Mouse (Mus musculus) hindbrain, postnatal 0 days (tissue): ENCODE results near the gene Anpep. TPM values are rescaled to one million over a fixed set of nuclear protein-coding genes. Genes with fewer than 3 reads are reported as not detected.

Experiments used
- ATAC-seq: fragments of 200-750 bp; cut with Nextera tagmentation; 2 replicates; pipeline ENCODE4 v1.8.0; 2017; ENCODE audit warnings: mild to moderate bottlenecking, moderate TSS enrichment, moderate library complexity
- DNase-seq: peaks from one replicate; pipeline ENCODE4 v3.0.0-alpha.2; 2015; ENCODE audit warnings: low spot score
- H3K27ac ChIP-seq: fragments of 300-500 bp; sonication (generic); 2 replicates; pipeline ENCODE4 v1.5.1; 2014; ENCODE audit warnings: mild to moderate bottlenecking
- H3K27me3 ChIP-seq: fragments of 300-500 bp; sonication (generic); 2 replicates; pipeline ENCODE4 v1.6.1; 2014; ENCODE audit warnings: low read length, mixed read lengths; ENCODE audit not compliant: insufficient read depth
- H3K36me3 ChIP-seq: fragments of 300-500 bp; sonication (generic); 2 replicates; pipeline ENCODE4 v1.6.1; 2014; ENCODE audit warnings: low read length, mixed read lengths; ENCODE audit not compliant: insufficient read depth
- H3K4me1 ChIP-seq: fragments of 300-500 bp; sonication (generic); 2 replicates; pipeline ENCODE4 v1.6.1; 2014; ENCODE audit warnings: antibody characterized with exemption, low read length, mixed read lengths; ENCODE audit not compliant: insufficient read depth
- H3K4me2 ChIP-seq: fragments of 300-500 bp; sonication (generic); 2 replicates; pipeline ENCODE4 v1.6.1; 2014; ENCODE audit warnings: low read depth, mild to moderate bottlenecking, low read length, moderate library complexity, mixed read lengths
- H3K4me3 ChIP-seq: fragments of 300-500 bp; sonication (generic); 2 replicates; pipeline ENCODE4 v1.5.1; 2014; ENCODE audit warnings: low read length
- H3K9ac ChIP-seq: fragments of 300-500 bp; sonication (generic); replicated peaks from 2 replicates; pipeline ENCODE4 v1.6.1; 2014; ENCODE audit warnings: mild to moderate bottlenecking, low read length, moderate library complexity, mixed read lengths
- H3K9me3 ChIP-seq: fragments of 300-500 bp; sonication (generic); 2 replicates; pipeline ENCODE4 v1.6.1; 2016; ENCODE audit warnings: low read length, mixed read lengths
- CTCF ChIP-seq: IDR thresholded peaks from 2 replicates; pipeline ENCODE4 v1.5.1; 2016; ENCODE audit warnings: antibody characterized with exemption, control low read depth, low read depth
- WGBS: fragments of 180-500 bp; shearing (Covaris S2); extraction: QIAGEN DNeasy Blood & Tissue Kit; methylation state at CpG from one replicate; pipeline ENCODE4 v1.1.7; 2014; 5-methylcytosine and 5-hydroxymethylcytosine counted together
- polyA plus RNA-seq: library from polyadenylated mRNA; unstranded; fragments of >200 nt; fragmentation: Nextera tagmentation; extraction: Ambion mirVana; gene quantifications from 2 replicates; pipeline ENCODE4 v1.2.1, GENCODE M21; 2015
- total RNA-seq: library from RNA; depleted of rRNA; stranded (reverse); fragments of >200 nt; gene quantifications from 2 replicates; pipeline ENCODE4 v1.2.3, GENCODE M21; 2014

The Anpep gene
- total and polyA plus RNA-seq, 2 experiments from 2014 or later, result 3.7 to 4.1 TPM

DNA sequence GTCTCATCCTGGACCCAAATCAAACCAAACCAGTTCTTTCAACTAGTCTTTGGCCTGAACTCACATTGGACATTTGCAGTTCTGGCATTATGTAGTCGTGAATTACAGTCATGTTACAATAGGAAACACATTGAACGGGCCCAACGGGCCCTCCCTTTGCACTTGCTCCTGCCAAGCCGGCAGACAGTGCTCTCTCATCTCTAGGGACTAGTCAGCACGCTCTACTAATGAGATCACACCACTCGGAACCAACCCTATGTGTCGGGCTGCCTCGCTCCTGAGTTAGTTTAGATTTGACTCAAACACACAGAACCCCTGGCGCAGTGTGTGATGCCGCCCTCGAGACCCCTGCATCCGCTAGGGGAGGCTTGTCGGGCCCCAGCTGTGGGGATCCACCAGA, 7.0 kb upstream of the Anpep start:
- H3K27ac ChIP-seq, result no peak overlapping the region
- no peaks in the 10 kb centered on the region for H3K4me1 ChIP-seq
- H3K4me2 ChIP-seq, result no peak overlapping the region
- no peak overlapping the region for H3K9ac ChIP-seq
- WGBS, result 67% methylated on average over 13 of the region's 13 CpGs
- H3K9me3 ChIP-seq, result no peaks in the 10 kb centered on the region
- DNase-seq (no peak), ATAC-seq (no peak)
- TF ChIP-seq CTCF, result no peak
- H3K36me3 ChIP-seq, result no peaks in the 10 kb centered on the region
- no peaks in the 10 kb centered on the region for H3K27me3 ChIP-seq
- H3K4me3 ChIP-seq, result no peak overlapping the region

DNA sequence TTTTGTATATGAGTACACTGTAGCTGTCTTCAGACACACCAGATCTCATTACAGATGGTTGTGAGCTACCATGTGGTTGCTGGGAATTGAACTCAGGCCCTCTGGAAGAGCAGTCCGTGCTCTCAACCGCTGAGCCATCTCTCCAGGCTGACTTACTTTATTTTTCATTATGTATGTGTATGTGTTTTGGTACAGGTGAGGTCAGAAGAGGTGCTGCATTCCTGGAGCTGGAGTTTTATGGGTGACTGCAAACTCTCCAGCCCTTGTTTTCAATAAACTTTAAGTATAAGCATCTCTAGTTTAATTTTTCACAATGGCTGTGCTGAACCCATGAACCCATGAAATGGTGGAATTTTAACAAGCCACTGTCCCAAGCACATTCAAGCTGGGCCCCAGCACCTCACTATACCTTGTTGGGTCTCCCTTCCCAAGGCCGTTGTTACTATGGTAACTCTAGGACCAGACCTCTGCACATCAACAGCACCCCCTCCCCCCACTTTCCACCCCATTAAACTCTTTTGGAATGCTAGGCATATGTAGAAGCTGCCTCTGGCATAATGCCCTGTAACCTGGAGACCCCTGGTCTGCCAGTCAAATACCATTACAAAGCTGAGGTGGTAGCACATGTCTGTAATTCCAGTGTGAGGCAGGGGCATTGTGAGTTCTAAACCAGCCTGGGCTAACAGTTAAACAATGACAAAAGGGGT, 5.6 kb upstream of the Anpep start:
- Histone ChIP-seq H3K9me3 (no peaks in the 10 kb centered on the region), H3K27me3 (no peaks in the 10 kb centered on the region), H3K9ac (no peak overlapping the region), H3K4me2 (no peak overlapping the region), H3K4me3 (no peak overlapping the region), H3K36me3 (no peaks in the 10 kb centered on the region), H3K27ac (no peak overlapping the region), H3K4me1 (no peaks in the 10 kb centered on the region)
- TF ChIP-seq CTCF, result no peak
- DNase-seq, result no peak
- WGBS, result 72% methylated on average over 3 of the region's 3 CpGs
- ATAC-seq, result no peak

DNA sequence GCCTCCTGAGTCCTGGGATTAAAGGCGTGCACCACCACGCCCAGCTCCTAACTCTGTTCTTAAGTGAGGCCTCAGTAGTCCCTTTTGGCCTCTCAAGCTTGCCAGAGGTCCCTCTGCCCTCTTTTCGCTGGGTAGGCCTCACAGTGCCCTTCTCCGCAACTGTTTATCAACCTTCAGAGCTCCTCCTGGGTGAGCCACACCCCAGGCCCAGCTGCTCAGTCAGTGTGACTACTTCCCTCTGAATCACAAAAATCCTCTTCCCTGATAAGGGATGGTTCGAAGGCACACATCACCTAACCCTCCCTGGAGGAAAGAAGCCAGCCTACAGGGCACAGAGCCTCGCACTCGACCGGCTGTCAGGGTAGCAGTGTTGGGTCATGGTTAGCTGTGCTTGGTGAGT, 935 bp upstream of the Anpep start:
- ATAC-seq (no peak), DNase-seq (no peak)
- 93% methylated on average over 8 of the region's 8 CpGs for WGBS
- no peaks in the 10 kb centered on the region for H3K27me3 ChIP-seq
- no peak overlapping the region for H3K27ac ChIP-seq
- no peaks in the 10 kb centered on the region for H3K9me3 ChIP-seq
- no peak overlapping the region for H3K9ac ChIP-seq
- H3K4me2 ChIP-seq, result no peak overlapping the region
- H3K36me3 ChIP-seq, result no peaks in the 10 kb centered on the region
- H3K4me1 ChIP-seq, result no peaks in the 10 kb centered on the region
- no peak for TF ChIP-seq CTCF
- H3K4me3 ChIP-seq, result no peak overlapping the region

DNA sequence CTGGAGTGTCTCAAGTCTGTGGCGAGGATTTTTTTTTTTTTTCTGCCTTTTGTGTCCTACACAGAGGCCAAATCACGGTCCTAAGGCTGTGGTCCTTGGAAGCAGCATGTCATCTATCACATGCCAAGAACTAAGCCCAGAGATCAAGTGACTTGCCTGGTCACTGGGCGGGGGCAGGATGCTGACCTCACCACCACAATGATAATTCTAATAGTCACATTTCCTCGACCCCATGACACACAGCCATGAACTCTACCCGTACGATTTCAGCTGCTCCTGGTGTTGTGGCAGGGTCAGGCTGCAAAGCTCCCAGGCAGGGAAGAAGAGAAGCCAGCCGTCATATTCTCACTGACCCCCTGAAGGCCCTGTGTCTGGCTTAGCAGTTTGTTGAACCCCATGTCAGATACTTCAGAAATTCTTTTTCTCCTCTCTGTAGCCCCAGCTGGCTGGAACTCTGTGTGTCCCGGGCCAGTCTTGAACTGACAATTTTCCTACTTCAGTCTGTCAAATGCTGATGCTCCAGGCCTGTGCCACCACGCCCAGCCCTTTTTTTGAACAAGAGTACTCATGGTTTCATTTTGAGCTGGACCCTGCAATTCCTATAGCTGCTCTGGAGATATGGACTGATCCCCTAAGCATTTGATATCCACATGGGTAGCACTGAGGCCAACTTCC, 1.8 kb downstream of the Anpep start:
- Histone ChIP-seq H3K4me1 (no peaks in the 10 kb centered on the region), H3K27ac (no peak overlapping the region), H3K9ac (no peak overlapping the region), H3K4me3 (no peak overlapping the region), H3K27me3 (no peaks in the 10 kb centered on the region), H3K4me2 (no peak overlapping the region), H3K36me3 (no peaks in the 10 kb centered on the region), H3K9me3 (no peaks in the 10 kb centered on the region)
- DNase-seq (no peak), ATAC-seq (no peak)
- WGBS, result 60% methylated on average over 9 of the region's 9 CpGs
- no peak for TF ChIP-seq CTCF

DNA sequence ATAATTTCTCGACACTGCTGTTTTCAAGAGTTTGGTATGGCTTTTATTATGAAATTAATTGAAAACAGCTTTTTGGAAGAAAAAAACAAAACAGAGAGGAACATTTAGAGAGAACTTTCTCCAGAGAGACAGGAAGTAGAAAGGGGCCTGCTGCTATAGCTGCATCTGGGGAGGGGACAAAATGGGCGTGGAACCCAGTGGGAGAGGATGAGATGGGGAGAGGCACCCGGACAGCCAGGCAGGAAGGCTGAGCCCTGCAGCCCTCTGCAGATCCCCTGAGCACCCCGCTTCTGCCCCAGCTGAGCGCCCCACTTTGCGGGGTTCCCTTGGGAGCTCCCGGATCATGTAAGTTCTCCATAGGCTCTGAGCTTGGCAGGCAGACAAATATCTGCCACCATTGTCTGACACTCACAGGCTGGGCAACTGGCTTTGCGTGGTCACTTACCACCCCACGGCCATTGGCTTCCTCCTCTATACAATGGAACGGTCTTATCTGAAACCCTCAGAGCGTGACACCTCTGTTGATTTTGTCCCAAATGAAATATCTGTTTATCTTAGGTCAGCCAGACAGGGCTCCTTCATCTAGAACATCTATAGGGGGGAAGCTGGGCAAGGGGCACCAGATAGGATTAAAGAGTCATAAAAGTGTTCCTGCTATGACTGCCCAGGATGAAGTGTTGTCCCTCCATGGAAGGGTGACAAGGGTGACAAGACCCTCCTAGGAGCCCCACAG, 2.5 kb downstream of the Anpep start:
- WGBS, result 57% methylated on average over 11 of the region's 11 CpGs
- Histone ChIP-seq H3K9ac (no peak overlapping the region), H3K4me1 (no peaks in the 10 kb centered on the region), H3K4me2 (no peak overlapping the region), H3K9me3 (no peaks in the 10 kb centered on the region), H3K27ac (no peak overlapping the region), H3K27me3 (no peaks in the 10 kb centered on the region), H3K36me3 (no peaks in the 10 kb centered on the region), H3K4me3 (no peak overlapping the region)
- ATAC-seq (no peak), DNase-seq (no peak)
- no peak for TF ChIP-seq CTCF

DNA sequence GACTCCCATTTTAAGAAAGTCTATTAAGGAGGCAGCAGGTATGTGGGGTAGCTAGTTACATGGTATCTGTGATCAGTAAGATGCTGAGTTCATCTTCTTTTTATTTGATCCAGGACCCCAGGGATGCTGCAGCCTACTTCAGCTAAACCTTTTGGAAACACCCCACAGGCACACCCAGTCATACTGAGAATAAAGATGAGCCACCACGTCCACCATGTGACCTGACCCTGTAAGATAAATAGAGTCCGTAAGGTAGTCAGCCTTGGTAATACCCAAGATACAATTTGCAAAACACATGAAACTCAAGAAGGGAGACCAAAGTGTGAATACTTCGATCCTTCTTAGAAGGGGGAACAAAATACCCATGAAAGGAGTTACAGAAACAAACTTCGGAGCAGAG, 4.6 kb downstream of the Anpep start:
- WGBS, result 90% methylated on average over 4 of the region's 4 CpGs
- no peaks in the 10 kb centered on the region for H3K4me1 ChIP-seq
- H3K27ac ChIP-seq, result no peak overlapping the region
- H3K4me3 ChIP-seq, result no peak overlapping the region
- no peaks in the 10 kb centered on the region for H3K9me3 ChIP-seq
- H3K4me2 ChIP-seq, result no peak overlapping the region
- H3K36me3 ChIP-seq, result no peaks in the 10 kb centered on the region
- H3K27me3 ChIP-seq, result no peaks in the 10 kb centered on the region
- no peak for ATAC-seq
- no peak for TF ChIP-seq CTCF
- DNase-seq, result no peak
- no peak overlapping the region for H3K9ac ChIP-seq
